Mouse (Mus musculus) ES-CJ7 (cell line): ENCODE data around the gene Bag6.

Experiments
- DNase-seq: peaks from one replicate; pipeline ENCODE4 v3.0.0; 2011; ENCODE audit warnings: low read depth, low spot score

Bag6 gene

GRCm38 (mm10) chr17:35146139-35146538, 11.2 kb downstream of the Bag6 start:
- DNase-seq, result no peak

- no peak for DNase-seq
Observed at GRCm38 (mm10) chr17:35147348-35147747, 12.4 kb downstream of the Bag6 start.

GRCm38 (mm10) chr17:35147922-35148639, 13.1 kb downstream of the Bag6 start:
- DNase-seq, result no peak

GRCm38 (mm10) chr17:35152121-35152520, 17.1 kb downstream of the Bag6 start:
- no peak for DNase-seq

- no peak for DNase-seq
Observed at GRCm38 (mm10) chr17:35153077-35153476, 18.1 kb downstream of the Bag6 start.

GRCm38 (mm10) chr17:35153931-35154330, 19.0 kb downstream of the Bag6 start:
- DNase-seq, result no peak

GRCm38 (mm10) chr17:35154616-35155015, 19.6 kb downstream of the Bag6 start:
- DNase-seq, result no peak

GRCm38 (mm10) chr17:35155451-35155850, 20.5 kb downstream of the Bag6 start:
- DNase-seq, result no peak

- DNase-seq, result no peak
Observed at GRCm38 (mm10) chr17:35156461-35157200, 21.7 kb downstream of the Bag6 start.

- DNase-seq, result no peak
Observed at GRCm38 (mm10) chr17:35157254-35157653, 22.3 kb downstream of the Bag6 start.

GRCm38 (mm10) chr17:35157661-35158175, 22.7 kb downstream of the Bag6 start:
- DNase-seq, result no peak

- DNase-seq, result no peak
Observed at GRCm38 (mm10) chr17:35158850-35159593, 24.0 kb downstream of the Bag6 start.

GRCm38 (mm10) chr17:35159638-35160037, 24.7 kb downstream of the Bag6 start:
- DNase-seq, result no peak

GRCm38 (mm10) chr17:35161421-35161820, 26.4 kb downstream of the Bag6 start:
- no peak for DNase-seq

GRCm38 (mm10) chr17:35162121-35162520, 27.1 kb downstream of the Bag6 start:
- no peak for DNase-seq

- no peak for DNase-seq
Observed at GRCm38 (mm10) chr17:35162730-35163129, 27.8 kb downstream of the Bag6 start.

- DNase-seq, result no peak
Observed at GRCm38 (mm10) chr17:35163326-35164081, 28.5 kb downstream of the Bag6 start.

GRCm38 (mm10) chr17:35164218-35164567, 29.2 kb downstream of the Bag6 start:
- DNase-seq, result no peak

GRCm38 (mm10) chr17:35164568-35165450, 29.8 kb downstream of the Bag6 start, which contains the start of gene Prrc2a:
Prrc2a (minus strand) TSS chr17:35164897.
- peak; percentile 100 for DNase-seq

GRCm38 (mm10) chr17:35165451-35166155, 30.6 kb downstream of the Bag6 start:
- DNase-seq, result no peak
